Mouse (Mus musculus): Measurements from ENCODE around the gene Cpt1c.

GRCm38 (mm10) chr7:44964990-44965389 lies 9.7 kb downstream of the Cpt1c start:
- TF ChIP-seq POLR2A (IDR thresholded peaks at IDR 0.05; ENCODE audit: control insufficient read depth, extremely low read depth, insufficient read depth, low read length, poor library complexity), result no peak
- TF ChIP-seq CTCF (IDR thresholded peaks at IDR 0.05; ENCODE audit: borderline replicate concordance, control insufficient read depth, extremely low read depth, insufficient read depth, low read length, poor library complexity), result no peak
